20 mouse cellular contexts compared by ENCODE assay signal in genomic region chr1:165665758-165666157, GRCm38 (mm10). TPM values are rescaled to one million over a fixed set of nuclear protein-coding genes. Genes with fewer than 3 reads are reported as not detected.
A peak's percentile ranks its signal among the peaks of the same experiment; 100 is the strongest.
DNase-seq lines count a peak whose midpoint lies in the region; ATAC-seq and TF ChIP-seq lines count a peak whose summit lies in the region.
"Had no signal": no experiment of that assay in that cellular context is flagged by ENCODE, and none has a peak within 500 bp of the region (broad histone marks: within the 10 kb centered on the region; RNA-seq: fewer than 3 reads in every experiment).

No protein-coding gene starts in this region.

- H3K27me3 ChIP-seq in heart, adult 2 months (ENCODE audit: control insufficient read depth, insufficient read depth, low read length): no peaks in the 10 kb centered on the region
- H3K27me3 ChIP-seq in heart, embryonic 15.5 days: no peaks in the 10 kb centered on the region
- H3K27me3 ChIP-seq in kidney, adult 2 months (replicated peaks; ENCODE audit: control insufficient read depth, insufficient read depth, low read length): no peaks in the 10 kb centered on the region
- no peaks in the 10 kb centered on the region for H3K27me3 ChIP-seq in liver, adult 2 months (ENCODE audit: control insufficient read depth, insufficient read depth, low read length)
- H3K27me3 ChIP-seq: embryonic facial prominence, embryonic 15.5 days; intestine, embryonic 15.5 days had no signal

- H3K9me3 ChIP-seq in heart, embryonic 15.5 days (replicated peaks): no peaks in the 10 kb centered on the region
- H3K9me3 ChIP-seq: embryonic facial prominence, embryonic 15.5 days; forebrain, embryonic 10.5 days; hindbrain, embryonic 10.5 days; intestine, embryonic 15.5 days had no signal

- H3K4me1 ChIP-seq in heart, adult 2 months (ENCODE audit: control insufficient read depth, insufficient read depth, low read length): peaks cover 41% of the 10 kb centered on the region
- peaks cover 83% of the 10 kb centered on the region for H3K4me1 ChIP-seq in heart, embryonic 15.5 days (replicated peaks)
- H3K4me1 ChIP-seq in kidney, adult 2 months (ENCODE audit: control insufficient read depth, insufficient read depth, low read length): no peaks in the 10 kb centered on the region
- peaks cover 5% of the 10 kb centered on the region; the same call in 1 of the 2 replicates for H3K4me1 ChIP-seq in liver, adult 2 months (ENCODE audit: control insufficient read depth, insufficient read depth, low read length)

- H3K9ac ChIP-seq in heart, adult 2 months (ENCODE audit: low read depth, low read length): 0 out of 2 replicates have a peak overlapping the region, but pooled peaks have one; percentile 1
- H3K9ac ChIP-seq in heart, embryonic 15.5 days: no peak overlapping the region
- no peak overlapping the region for H3K9ac ChIP-seq in liver, adult 2 months (ENCODE audit: low read depth, low read length)
- H3K9ac ChIP-seq: embryonic facial prominence, embryonic 15.5 days; hindbrain, embryonic 14.5 days; intestine, embryonic 15.5 days had no signal

- TF ChIP-seq POLR2A in heart, adult 2 months (IDR thresholded peaks at IDR 0.05; ENCODE audit: insufficient read depth, low read depth, low read length): no peak
- TF ChIP-seq POLR2A in kidney, adult 2 months (IDR thresholded peaks at IDR 0.05; ENCODE audit: low read depth, low read length): no peak
- TF ChIP-seq POLR2A in liver, adult 2 months (IDR thresholded peaks at IDR 0.05; ENCODE audit: extremely low read depth, insufficient read depth, low read length): no peak

- ATAC-seq in heart, embryonic 15.5 days (replicated peaks; ENCODE audit: insufficient number of reproducible peaks, insufficient read depth, low FRiP score, low read depth): no peak
- ATAC-seq: forebrain, embryonic 14.5 days; intestine, embryonic 15.5 days had no signal

- TF ChIP-seq CTCF in heart, adult 2 months (IDR thresholded peaks at IDR 0.05): no peak
- TF ChIP-seq CTCF in kidney, adult 2 months (conservative IDR thresholded peaks at IDR 0.05; ENCODE audit: insufficient read depth, insufficient read length, low read depth, low read length): no peak
- no peak for TF ChIP-seq CTCF in liver, adult 2 months (IDR thresholded peaks at IDR 0.05; ENCODE audit: low read depth, low read length)

- intact Hi-C loops in heart, adult 2 months (cut with DNase I): loop anchor here (10.0 kb wide), 1 partner anchor 179 kb away; no protein-coding TSS in a partner anchor

- no peaks in the 10 kb centered on the region; the same call in 1 of the 2 replicates for H3K79me2 ChIP-seq in heart, adult 2 months (replicated peaks; ENCODE audit: control insufficient read depth, insufficient read depth, low read length)
- H3K79me2 ChIP-seq in liver, adult 2 months (ENCODE audit: control insufficient read depth, insufficient read depth, low read length): no peaks in the 10 kb centered on the region

- no peak overlapping the region for H3K4me3 ChIP-seq in heart, adult 2 months
- H3K4me3 ChIP-seq in heart, embryonic 15.5 days: no peak overlapping the region
- H3K4me3 ChIP-seq in kidney, adult 2 months (ENCODE audit: insufficient read depth, low read depth, low read length): no peak overlapping the region
- H3K4me3 ChIP-seq in liver, adult 2 months (ENCODE audit: insufficient read depth, low read depth, low read length): no peak overlapping the region
- H3K4me3 ChIP-seq: embryonic facial prominence, embryonic 15.5 days; erythroblast, embryonic 14.5 days; forebrain, embryonic 10.5 days; hindbrain, embryonic 10.5 days; intestine, embryonic 15.5 days had no signal

- H3K36me3 ChIP-seq in heart, adult 2 months (ENCODE audit: control insufficient read depth, insufficient read depth, low read length): peaks cover 29% of the 10 kb centered on the region
- peaks cover 18% of the 10 kb centered on the region; the same call in 1 of the 2 replicates for H3K36me3 ChIP-seq in heart, embryonic 15.5 days
- no peaks in the 10 kb centered on the region for H3K36me3 ChIP-seq in kidney, adult 2 months (ENCODE audit: control insufficient read depth, insufficient read depth, low read length)
- no peaks in the 10 kb centered on the region for H3K36me3 ChIP-seq in liver, adult 2 months (ENCODE audit: control insufficient read depth, insufficient read depth, low read length)
- H3K36me3 ChIP-seq: embryonic facial prominence, embryonic 15.5 days; forebrain, embryonic 10.5 days; hindbrain, embryonic 10.5 days; intestine, embryonic 15.5 days had no signal

- 0 out of 2 replicates have a peak, but pooled peaks have one; percentile 29 for TF ChIP-seq EP300 in heart, adult 2 months (IDR thresholded peaks at IDR 0.05; ENCODE audit: insufficient read depth, low read depth, low read length)

- peak overlapping the region; percentile 31 for H3K27ac ChIP-seq in heart, adult 2 months
- H3K27ac ChIP-seq in heart, embryonic 15.5 days: 0 out of 2 replicates have a peak overlapping the region, but pooled peaks have one; percentile 0
- H3K27ac ChIP-seq in kidney, adult 2 months (ENCODE audit: insufficient read depth, low read depth, low read length): no peak overlapping the region
- no peak overlapping the region for H3K27ac ChIP-seq in liver, adult 2 months (replicated peaks; ENCODE audit: insufficient read depth, low read depth, low read length)
- H3K27ac ChIP-seq: embryonic facial prominence, embryonic 15.5 days; forebrain, embryonic 10.5 days; hindbrain, embryonic 10.5 days; hindbrain, embryonic 14.5 days; intestine, embryonic 15.5 days had no signal

- WGBS in heart, adult 2 months: 58% methylated on average over 5 of the region's 5 CpGs
- WGBS in heart, embryonic 15.5 days: 63% methylated on average over 5 of the region's 5 CpGs
- WGBS in kidney, adult 2 months: 52% methylated on average over 5 of the region's 5 CpGs
- WGBS in liver, adult 2 months: 66% methylated on average over 5 of the region's 5 CpGs

- no peak for DNase-seq in heart, adult 2 months
- no peak for DNase-seq in heart, adult 11 months
- DNase-seq in heart, adult 8-10 months (ENCODE audit: low spot score): no peak
- DNase-seq in kidney, adult 2 months: peak; percentile 40
- DNase-seq in kidney, adult 8-10 months: no peak
- peak; percentile 31 for DNase-seq in liver, adult 2 months (ENCODE audit: extremely low read depth, low read depth, low spot score)
- no peak for DNase-seq in liver
- DNase-seq: adrenal gland, postnatal 10 days; cerebellum, adult 11 months; cerebellum, adult 8-10 months; cerebellum, postnatal 14 days; embryo, embryonic 11 days had no signal

- no peak overlapping the region for H3K4me2 ChIP-seq in heart, embryonic 15.5 days
- H3K4me2 ChIP-seq: embryonic facial prominence, embryonic 15.5 days; hindbrain, embryonic 14.5 days; intestine, embryonic 15.5 days had no signal

RNA-seq across cellular contexts. Expression of gene Mpzl1, which starts 31.4 kb away (rescaled TPM):
- total RNA-seq in heart, adult 2 months (2021): 10 to 100 TPM; 15.1 to 19.7 TPM
- 18.3 and 25.6 TPM in 2 replicates for polyA plus RNA-seq in heart, adult 2 months (2012; rRNA removed)
- 89.9 and 105 TPM in 2 replicates for polyA plus RNA-seq in heart, embryonic 15.5 days (2015; fragmentation: Nextera tagmentation; extraction: Ambion mirVana)
- total RNA-seq in heart, adult 8-10 months (2022): 10 to 100 TPM; 12.3 to 13.6 (median 12.4) TPM
- polyA plus RNA-seq in kidney, adult 2 months (2012; rRNA removed): 38.6 and 42.0 TPM in 2 replicates
- total RNA-seq in liver, adult 2 months (2014; rRNA removed): 1.4 and 2.8 TPM in 2 replicates
- 3.8 and 5.8 TPM in 2 replicates for polyA plus RNA-seq in liver, adult 2 months (2012; rRNA removed)

RNA-seq across cellular contexts. Expression of gene Rcsd1, which starts 43.8 kb away (rescaled TPM):
- total RNA-seq in heart, adult 2 months (2021): 10 to 100 TPM; 68.7 to 81.5 TPM
- polyA plus RNA-seq in heart, adult 2 months (2012; rRNA removed): 57.2 and 86.2 TPM in 2 replicates
- 90.4 and 98.4 TPM in 2 replicates for polyA plus RNA-seq in heart, embryonic 15.5 days (2015; fragmentation: Nextera tagmentation; extraction: Ambion mirVana)
- 10 to 100 TPM; 64.0 to 99.3 (median 73.2) TPM for total RNA-seq in heart, adult 8-10 months (2022)
- 11.7 and 15.6 TPM in 2 replicates for polyA plus RNA-seq in kidney, adult 2 months (2012; rRNA removed)
- 2.6 and 3.0 TPM in 2 replicates for total RNA-seq in liver, adult 2 months (2014; rRNA removed)
- 2.8 and 3.3 TPM in 2 replicates for polyA plus RNA-seq in liver, adult 2 months (2012; rRNA removed)

Comparison
In these comparisons a context has a peak if more than half of its experiments do, and no peak if none do; other contexts are left out.
1. DNase-seq: peak in kidney, adult 2 months (single experiment) and liver, adult 2 months (single experiment); none in heart, adult 2 months (0 of 2), heart, adult 11 months (single experiment), heart, adult 8-10 months (single experiment), kidney, adult 8-10 months (0 of 2) and liver (single experiment).
2. H3K27ac ChIP-seq: peak in heart, adult 2 months (single experiment) and heart, embryonic 15.5 days (single experiment); none in kidney, adult 2 months (single experiment) and liver, adult 2 months (single experiment).